ENCODE assay signal across 25 mouse cellular contexts in genomic region chr19:10185876-10186275, GRCm38 (mm10). TPM values are rescaled to one million over a fixed set of nuclear protein-coding genes. Genes with fewer than 3 reads are reported as not detected.
DNase-seq lines count a peak whose midpoint lies in the region; ATAC-seq and TF ChIP-seq lines count a peak whose summit lies in the region.
"Had no signal": no experiment of that assay in that cellular context is flagged by ENCODE, and none has a peak within 500 bp of the region (broad histone marks: within the 10 kb centered on the region; RNA-seq: fewer than 3 reads in every experiment).

No protein-coding gene starts in this region.

- no peak for TF ChIP-seq CTCF in forebrain, postnatal 0 days (IDR thresholded peaks at IDR 0.05; ENCODE audit: low read depth)

- ATAC-seq in hindbrain, embryonic 14.5 days (ENCODE audit: low FRiP score): no peak
- no peak for ATAC-seq in hindbrain, embryonic 16.5 days
- ATAC-seq in midbrain, embryonic 13.5 days: no peak
- no peak for ATAC-seq in midbrain, embryonic 15.5 days (replicated peaks)
- ATAC-seq in forebrain, postnatal 0 days: no peak
- ATAC-seq in inflammation-experienced regulatory T-cells, adult 6 months: no peak
- ATAC-seq: CD4-positive, CD25-positive, alpha-beta regulatory T cell, adult 4 months had no signal

- peaks cover 36% of the 10 kb centered on the region for H3K4me1 ChIP-seq in hindbrain, embryonic 14.5 days (replicated peaks; ENCODE audit: control insufficient read depth, insufficient read depth, low read length)
- peaks cover 45% of the 10 kb centered on the region for H3K4me1 ChIP-seq in hindbrain, embryonic 16.5 days (ENCODE audit: control insufficient read depth, insufficient read depth, low read depth, low read length)
- peaks cover 48% of the 10 kb centered on the region for H3K4me1 ChIP-seq in midbrain, embryonic 13.5 days (replicated peaks)
- H3K4me1 ChIP-seq in midbrain, embryonic 15.5 days: peaks cover 32% of the 10 kb centered on the region
- H3K4me1 ChIP-seq in forebrain, postnatal 0 days (ENCODE audit: insufficient read depth): peaks cover 13% of the 10 kb centered on the region; the same call in 1 of the 2 replicates

- no peak overlapping the region for H3K9ac ChIP-seq in hindbrain, embryonic 14.5 days
- H3K9ac ChIP-seq in hindbrain, embryonic 16.5 days (ENCODE audit: low read depth, low read length): no peak overlapping the region
- 0 out of 2 replicates have a peak overlapping the region, but pooled peaks have one; percentile 33 for H3K9ac ChIP-seq in midbrain, embryonic 13.5 days (replicated peaks)
- no peak overlapping the region; the same call in 1 of the 2 replicates for H3K9ac ChIP-seq in midbrain, embryonic 15.5 days
- H3K9ac ChIP-seq in forebrain, postnatal 0 days: 0 out of 2 replicates have a peak overlapping the region, but pooled peaks have one; percentile 14
- H3K9ac ChIP-seq: embryonic facial prominence, embryonic 13.5 days; midbrain, embryonic 12.5 days had no signal

- H3K9me3 ChIP-seq in hindbrain, embryonic 14.5 days (ENCODE audit: control insufficient read depth, low read length): no peaks in the 10 kb centered on the region
- H3K9me3 ChIP-seq in hindbrain, embryonic 16.5 days (ENCODE audit: control insufficient read depth, low read length): no peaks in the 10 kb centered on the region
- no peaks in the 10 kb centered on the region for H3K9me3 ChIP-seq in midbrain, embryonic 13.5 days
- H3K9me3 ChIP-seq in midbrain, embryonic 15.5 days: no peaks in the 10 kb centered on the region
- H3K9me3 ChIP-seq in forebrain, postnatal 0 days (ENCODE audit: low read length): no peaks in the 10 kb centered on the region
- H3K9me3 ChIP-seq: embryonic facial prominence, embryonic 13.5 days; hindbrain, embryonic 10.5 days; midbrain, embryonic 12.5 days had no signal

- H3K36me3 ChIP-seq in hindbrain, embryonic 14.5 days (replicated peaks; ENCODE audit: control insufficient read depth, insufficient read depth): peaks cover 60% of the 10 kb centered on the region
- H3K36me3 ChIP-seq in hindbrain, embryonic 16.5 days (ENCODE audit: control insufficient read depth, insufficient read depth, low read length): peaks cover 28% of the 10 kb centered on the region
- H3K36me3 ChIP-seq in midbrain, embryonic 13.5 days: peaks cover 59% of the 10 kb centered on the region
- peaks cover 29% of the 10 kb centered on the region for H3K36me3 ChIP-seq in midbrain, embryonic 15.5 days (replicated peaks)
- peaks cover 37% of the 10 kb centered on the region for H3K36me3 ChIP-seq in forebrain, postnatal 0 days (ENCODE audit: insufficient read depth)

- peak; percentile 26 to 52 for DNase-seq in cerebellum, postnatal 14 days
- DNase-seq in cerebellum, adult 11-12 months: no peak
- no peak for DNase-seq in hindbrain, embryonic 14.5 days (ENCODE audit: low spot score)
- DNase-seq in forebrain, postnatal 0 days: no peak
- DNase-seq: adrenal gland, postnatal 36 days; heart, postnatal 10 days; kidney, adult 18-20 months; kidney, postnatal 4 days; left cerebral cortex, postnatal 4 days; lung, adult 18-20 months; lung, postnatal 10 days; right cerebral cortex, postnatal 14 days had no signal

- H3K4me3 ChIP-seq in hindbrain, embryonic 14.5 days (replicated peaks; ENCODE audit: low read length): no peak overlapping the region
- H3K4me3 ChIP-seq in hindbrain, embryonic 16.5 days (ENCODE audit: low read length): no peak overlapping the region
- no peak overlapping the region for H3K4me3 ChIP-seq in midbrain, embryonic 13.5 days (replicated peaks)
- H3K4me3 ChIP-seq in midbrain, embryonic 15.5 days: no peak overlapping the region
- no peak overlapping the region for H3K4me3 ChIP-seq in forebrain, postnatal 0 days (ENCODE audit: low read depth, low read length)
- H3K4me3 ChIP-seq: embryonic facial prominence, embryonic 13.5 days; hindbrain, embryonic 10.5 days; left cerebral cortex, adult 2 months had no signal

- H3K27me3 ChIP-seq in hindbrain, embryonic 14.5 days (ENCODE audit: control insufficient read depth, insufficient read depth, low read length): no peaks in the 10 kb centered on the region
- H3K27me3 ChIP-seq in hindbrain, embryonic 16.5 days (replicated peaks; ENCODE audit: control insufficient read depth, insufficient read depth, low read length): no peaks in the 10 kb centered on the region
- H3K27me3 ChIP-seq in midbrain, embryonic 13.5 days: no peaks in the 10 kb centered on the region
- no peaks in the 10 kb centered on the region for H3K27me3 ChIP-seq in midbrain, embryonic 15.5 days (replicated peaks)
- no peaks in the 10 kb centered on the region for H3K27me3 ChIP-seq in forebrain, postnatal 0 days (ENCODE audit: insufficient read depth, low read length)
- H3K27me3 ChIP-seq: embryonic facial prominence, embryonic 13.5 days; midbrain, embryonic 12.5 days had no signal

- 93% methylated on average over 3 of the region's 3 CpGs for WGBS in hindbrain, embryonic 14.5 days
- 83% methylated on average over 3 of the region's 3 CpGs for WGBS in hindbrain, embryonic 16.5 days
- 95% methylated on average over 3 of the region's 3 CpGs for WGBS in midbrain, embryonic 13.5 days
- WGBS in midbrain, embryonic 15.5 days: 95% methylated on average over 3 of the region's 3 CpGs
- 80% methylated on average over 3 of the region's 3 CpGs for WGBS in forebrain, postnatal 0 days

- H3K4me2 ChIP-seq in hindbrain, embryonic 14.5 days (replicated peaks): peak overlapping the region; percentile 83; the same call in 1 of the 2 replicates
- no peak overlapping the region for H3K4me2 ChIP-seq in hindbrain, embryonic 16.5 days (ENCODE audit: low read length)
- H3K4me2 ChIP-seq in midbrain, embryonic 13.5 days (replicated peaks): 0 out of 2 replicates have a peak overlapping the region, but pooled peaks have one; percentile 2
- no peak overlapping the region for H3K4me2 ChIP-seq in midbrain, embryonic 15.5 days
- no peak overlapping the region for H3K4me2 ChIP-seq in forebrain, postnatal 0 days (ENCODE audit: low read depth)
- H3K4me2 ChIP-seq: embryonic facial prominence, embryonic 13.5 days; heart, embryonic 11.5 days; liver, embryonic 11.5 days had no signal

- H3K27ac ChIP-seq in hindbrain, embryonic 14.5 days: no peak overlapping the region
- no peak overlapping the region for H3K27ac ChIP-seq in hindbrain, embryonic 16.5 days (ENCODE audit: low read depth, low read length)
- no peak overlapping the region for H3K27ac ChIP-seq in midbrain, embryonic 13.5 days
- H3K27ac ChIP-seq in midbrain, embryonic 15.5 days: no peak overlapping the region
- H3K27ac ChIP-seq in forebrain, postnatal 0 days (ENCODE audit: low read depth, low read length): no peak overlapping the region
- H3K27ac ChIP-seq: embryonic facial prominence, embryonic 13.5 days; hindbrain, embryonic 10.5 days; left cerebral cortex, adult 2 months; midbrain, embryonic 12.5 days had no signal

RNA-seq across cellular contexts. Expression of gene Fads1, which starts 3.2 kb away (rescaled TPM):
- 148 and 156 TPM in 2 replicates for polyA plus RNA-seq in hindbrain, embryonic 14.5 days (2014; fragmentation: Nextera tagmentation; extraction: Ambion mirVana)
- 169 and 177 TPM in 2 replicates for polyA plus RNA-seq in hindbrain, embryonic 16.5 days (2015; fragmentation: Nextera tagmentation; extraction: Ambion mirVana)
- 173 and 178 TPM in 2 replicates for polyA plus RNA-seq in midbrain, embryonic 13.5 days (2015; fragmentation: Nextera tagmentation; extraction: Ambion mirVana)
- 175 and 182 TPM in 2 replicates for polyA plus RNA-seq in midbrain, embryonic 15.5 days (2015; fragmentation: Nextera tagmentation; extraction: Ambion mirVana)
- 142 and 176 TPM in 2 replicates for total RNA-seq in forebrain, postnatal 0 days (2014; rRNA removed)
- 113 and 153 TPM in 2 replicates for polyA plus RNA-seq in forebrain, postnatal 0 days (2015; fragmentation: Nextera tagmentation; extraction: Ambion mirVana)
- 1 to 10 TPM; 5.4 to 6.0 (median 5.7) TPM for polyA plus RNA-seq in inflammation-experienced regulatory T-cells, adult 6 months (2017; shearing (Covaris generic))

RNA-seq across cellular contexts. Expression of gene Tmem258, which starts 17.9 kb away (rescaled TPM):
- 324 and 357 TPM in 2 replicates for polyA plus RNA-seq in hindbrain, embryonic 14.5 days (2014; fragmentation: Nextera tagmentation; extraction: Ambion mirVana)
- 281 and 311 TPM in 2 replicates for polyA plus RNA-seq in hindbrain, embryonic 16.5 days (2015; fragmentation: Nextera tagmentation; extraction: Ambion mirVana)
- polyA plus RNA-seq in midbrain, embryonic 13.5 days (2015; fragmentation: Nextera tagmentation; extraction: Ambion mirVana): 386 and 396 TPM in 2 replicates
- polyA plus RNA-seq in midbrain, embryonic 15.5 days (2015; fragmentation: Nextera tagmentation; extraction: Ambion mirVana): 324 and 334 TPM in 2 replicates
- 102 and 135 TPM in 2 replicates for total RNA-seq in forebrain, postnatal 0 days (2014; rRNA removed)
- polyA plus RNA-seq in forebrain, postnatal 0 days (2015; fragmentation: Nextera tagmentation; extraction: Ambion mirVana): 310 and 398 TPM in 2 replicates
- 100 to 1,000 TPM; 337 to 380 (median 368) TPM for polyA plus RNA-seq in inflammation-experienced regulatory T-cells, adult 6 months (2017; shearing (Covaris generic))

RNA-seq across cellular contexts. Expression of gene Fen1, which starts 18.1 kb away (rescaled TPM):
- 24.2 and 24.8 TPM in 2 replicates for polyA plus RNA-seq in hindbrain, embryonic 14.5 days (2014; fragmentation: Nextera tagmentation; extraction: Ambion mirVana)
- 27.6 and 29.4 TPM in 2 replicates for polyA plus RNA-seq in hindbrain, embryonic 16.5 days (2015; fragmentation: Nextera tagmentation; extraction: Ambion mirVana)
- polyA plus RNA-seq in midbrain, embryonic 13.5 days (2015; fragmentation: Nextera tagmentation; extraction: Ambion mirVana): 47.9 and 49.6 TPM in 2 replicates
- polyA plus RNA-seq in midbrain, embryonic 15.5 days (2015; fragmentation: Nextera tagmentation; extraction: Ambion mirVana): 25.5 and 27.8 TPM in 2 replicates
- total RNA-seq in forebrain, postnatal 0 days (2014; rRNA removed): 23.4 and 24.6 TPM in 2 replicates
- polyA plus RNA-seq in forebrain, postnatal 0 days (2015; fragmentation: Nextera tagmentation; extraction: Ambion mirVana): 28.7 and 30.8 TPM in 2 replicates
- polyA plus RNA-seq in inflammation-experienced regulatory T-cells, adult 6 months (2017; shearing (Covaris generic)): 100 to 1,000 TPM in 1 of 3 experiments, 10 to 100 TPM in 2; 51.3 to 106 (median 64.4) TPM

RNA-seq across cellular contexts. Expression of gene Myrf, which starts 54.7 kb away (rescaled TPM):
- 1.1 and 1.3 TPM in 2 replicates for polyA plus RNA-seq in hindbrain, embryonic 14.5 days (2014; fragmentation: Nextera tagmentation; extraction: Ambion mirVana)
- polyA plus RNA-seq in hindbrain, embryonic 16.5 days (2015; fragmentation: Nextera tagmentation; extraction: Ambion mirVana): 0.95 and 1.1 TPM in 2 replicates
- 0.58 and 0.77 TPM in 2 replicates for polyA plus RNA-seq in midbrain, embryonic 13.5 days (2015; fragmentation: Nextera tagmentation; extraction: Ambion mirVana)
- polyA plus RNA-seq in midbrain, embryonic 15.5 days (2015; fragmentation: Nextera tagmentation; extraction: Ambion mirVana): 0.62 and 0.79 TPM in 2 replicates
- 0.54 and 0.81 TPM in 2 replicates for total RNA-seq in forebrain, postnatal 0 days (2014; rRNA removed)
- polyA plus RNA-seq in forebrain, postnatal 0 days (2015; fragmentation: Nextera tagmentation; extraction: Ambion mirVana): 0.20 and 0.47 TPM in 2 replicates
- not detected for polyA plus RNA-seq in inflammation-experienced regulatory T-cells, adult 6 months (2017; shearing (Covaris generic))
- total RNA-seq: gastrocnemius, adult 8-10 months; granulocyte monocyte progenitor cell, adult 5-6 weeks had no signal

Comparison
In these comparisons a context has a peak if more than half of its experiments do, and no peak if none do; other contexts are left out.
1. DNase-seq: peak in cerebellum, postnatal 14 days (2 of 2); none in cerebellum, adult 11-12 months (single experiment), hindbrain, embryonic 14.5 days (single experiment) and forebrain, postnatal 0 days (single experiment).
2. H3K4me2 ChIP-seq: peak in hindbrain, embryonic 14.5 days (single experiment) and midbrain, embryonic 13.5 days (single experiment); none in hindbrain, embryonic 16.5 days (single experiment), midbrain, embryonic 15.5 days (single experiment) and forebrain, postnatal 0 days (single experiment).
3. H3K9ac ChIP-seq: peak in midbrain, embryonic 13.5 days (single experiment) and forebrain, postnatal 0 days (single experiment); none in hindbrain, embryonic 14.5 days (single experiment), hindbrain, embryonic 16.5 days (single experiment) and midbrain, embryonic 15.5 days (single experiment).
4. RNA of gene Fads1, which starts 3.2 kb away (polyA plus RNA-seq): 175 to 182 TPM in midbrain, embryonic 15.5 days, 173 to 178 TPM in midbrain, embryonic 13.5 days, 169 to 177 TPM in hindbrain, embryonic 16.5 days, 113 to 153 TPM in forebrain, postnatal 0 days and 148 to 156 TPM in hindbrain, embryonic 14.5 days; 5.4 to 6.0 TPM in inflammation-experienced regulatory T-cells, adult 6 months; every median in the first group is over 10 times any median in the second.